Mouse (Mus musculus): ENCODE measurements around the gene Nenf.

Nenf gene

DNA sequence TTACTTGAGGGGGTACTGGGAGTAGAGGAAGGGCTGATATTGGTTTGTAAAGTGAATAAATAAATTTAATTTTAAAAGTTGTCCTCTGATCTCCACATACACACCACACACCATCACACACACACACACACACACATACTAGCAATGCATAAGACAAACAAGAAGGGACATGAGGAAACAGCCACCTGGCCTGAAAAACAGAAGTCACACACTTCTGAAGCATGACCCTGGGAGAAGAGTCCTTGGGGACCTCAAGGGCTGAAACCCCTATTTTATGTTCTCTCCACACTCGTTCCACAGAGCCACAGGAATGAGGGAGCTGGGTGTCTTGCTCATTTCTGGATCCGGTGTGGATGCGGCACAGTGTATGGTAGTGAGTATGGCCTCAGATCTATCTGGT is 5.4 kb upstream of the Nenf start:
- DNase-seq (ENCODE audit: low spot score in 2 of 2), result no peak

DNA sequence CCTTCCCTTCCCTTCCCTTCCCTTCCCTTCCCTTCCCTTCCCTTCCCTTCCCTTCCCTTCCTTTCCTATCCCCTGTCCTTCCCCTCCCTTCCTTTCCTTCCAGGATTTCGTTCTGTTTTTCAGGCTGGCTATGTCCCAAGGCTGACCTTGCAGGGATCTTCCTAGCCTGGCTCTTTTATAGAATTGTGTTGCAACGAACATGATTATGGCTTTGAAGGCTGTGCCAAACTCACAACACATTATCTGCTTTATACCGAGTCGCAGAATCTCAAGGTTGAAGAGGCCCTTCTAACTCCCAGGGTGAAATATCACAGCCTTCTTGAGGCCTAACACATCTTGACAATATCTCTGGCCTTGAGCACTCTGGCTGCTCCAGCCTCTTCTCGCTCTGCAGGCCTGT is 692 bp upstream of the Nenf start:
- DNase-seq (ENCODE audit: low spot score in 2 of 2), result peak in 1 of 2 experiments; percentile 23

DNA sequence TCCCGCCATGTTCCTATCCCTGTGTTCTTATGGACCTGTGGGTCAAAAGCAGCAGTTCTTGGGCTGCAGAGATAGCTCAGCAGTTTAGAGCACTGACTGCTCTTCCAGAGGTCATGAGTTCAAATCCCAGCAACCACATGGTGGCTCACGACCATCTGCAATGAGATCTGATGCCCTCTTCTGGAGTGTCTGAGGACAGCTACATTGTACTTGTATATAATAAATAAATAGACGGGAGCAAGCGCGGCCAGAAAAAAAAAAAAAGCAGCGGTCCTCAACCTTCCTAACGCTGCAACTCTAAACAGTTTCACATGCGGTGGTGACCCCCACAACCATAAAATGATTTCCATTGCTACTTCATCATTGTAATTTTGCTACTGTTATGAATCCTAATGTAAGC is 1.2 kb downstream of the Nenf start:
- DNase-seq (ENCODE audit: low spot score in 2 of 2), result no peak

DNA sequence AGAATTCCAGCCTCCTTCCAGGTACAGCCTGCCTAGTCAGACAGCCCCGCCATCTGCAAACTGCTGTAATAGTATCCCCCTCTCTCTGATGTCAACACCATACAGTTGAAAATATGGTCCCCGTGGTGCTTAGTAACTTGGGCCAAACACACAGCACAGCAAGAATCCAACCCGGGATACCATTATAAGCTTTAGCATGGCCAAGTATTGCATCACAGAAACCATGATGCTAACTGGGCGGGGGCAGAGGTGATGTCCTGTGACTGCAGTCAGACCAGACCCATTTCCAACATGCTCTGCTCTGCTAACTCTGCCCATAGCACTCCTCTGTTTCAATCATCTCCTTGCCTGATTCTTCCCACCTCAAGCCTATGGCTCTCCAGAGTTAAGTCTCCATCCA is 4.1 kb downstream of the Nenf start:
- no peak for DNase-seq (ENCODE audit: low spot score in 2 of 2)

DNA sequence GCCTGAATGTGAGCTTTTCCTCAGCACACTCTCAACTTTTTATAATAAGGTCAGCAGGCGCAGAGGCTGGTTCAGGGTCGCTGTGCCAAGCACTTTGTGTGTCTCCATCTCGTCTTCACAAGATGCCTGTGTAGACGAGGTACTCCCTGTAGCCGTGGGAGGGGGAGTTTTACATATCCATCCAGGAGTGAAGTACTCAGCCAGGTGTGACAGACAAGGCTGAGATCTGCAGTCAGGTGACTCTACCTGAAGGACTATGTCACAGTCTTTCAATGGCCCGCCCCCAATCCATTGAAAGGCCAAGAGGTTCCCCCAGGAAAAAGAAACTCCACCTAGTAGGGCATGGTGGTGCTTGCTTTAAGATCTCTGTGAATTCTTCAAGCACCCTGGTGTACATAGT is 4.8 kb downstream of the Nenf start:
- no peak for DNase-seq (ENCODE audit: low spot score in 2 of 2)

DNA sequence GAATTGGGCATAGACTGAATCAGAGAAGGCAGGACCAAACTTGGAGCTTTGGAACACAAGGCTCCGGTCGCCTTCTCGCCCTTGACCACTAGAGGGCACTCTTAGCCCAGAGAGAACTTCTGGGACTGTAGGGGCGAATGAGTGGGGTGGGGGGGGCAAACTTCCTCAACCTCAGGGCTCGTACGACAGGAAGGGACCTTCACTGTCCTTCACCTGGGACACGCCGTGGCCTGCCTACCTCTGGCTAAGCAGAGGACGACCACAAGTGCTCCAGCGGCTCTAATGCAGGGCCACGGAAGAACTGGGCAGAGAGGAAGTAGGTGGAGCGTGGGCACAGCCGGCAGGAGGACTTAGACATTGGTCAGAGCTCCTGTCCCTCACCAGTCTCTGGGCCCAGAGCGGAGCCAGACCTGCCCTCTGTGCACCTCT is 5.5 kb downstream of the Nenf start:
- DNase-seq (ENCODE audit: low spot score in 2 of 2), result peak; percentile 85 to 87

DNA sequence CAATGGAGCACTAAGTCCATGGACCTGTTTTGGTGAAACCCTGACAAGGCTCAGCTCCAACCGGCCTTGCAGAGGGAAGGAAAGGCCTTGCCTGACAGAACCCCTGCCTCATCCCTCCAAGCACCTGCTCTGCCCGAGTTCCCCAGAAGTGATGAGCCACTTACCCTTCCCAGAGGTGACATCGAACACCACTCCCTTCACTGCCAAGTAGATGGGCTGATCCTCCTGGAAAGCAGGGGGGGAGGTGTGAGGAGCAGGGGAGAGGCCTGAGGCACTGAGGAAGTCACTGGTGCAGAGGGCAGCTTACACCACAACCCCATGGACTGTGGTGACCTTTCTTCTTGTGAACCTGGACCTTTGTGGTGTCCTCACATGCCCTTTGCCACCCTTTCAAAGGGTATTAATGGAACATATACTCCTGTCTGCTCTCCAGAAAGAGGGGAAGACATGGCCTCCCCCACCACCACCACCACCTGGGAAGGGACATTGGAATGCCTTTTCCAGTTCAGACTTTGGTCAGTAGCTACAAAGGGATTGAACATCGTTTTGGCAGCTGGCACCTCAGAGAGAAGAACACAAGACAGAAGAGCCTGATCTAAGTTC is 6.6 kb downstream of the Nenf start:
- no peak for DNase-seq (ENCODE audit: low spot score in 2 of 2)

DNA sequence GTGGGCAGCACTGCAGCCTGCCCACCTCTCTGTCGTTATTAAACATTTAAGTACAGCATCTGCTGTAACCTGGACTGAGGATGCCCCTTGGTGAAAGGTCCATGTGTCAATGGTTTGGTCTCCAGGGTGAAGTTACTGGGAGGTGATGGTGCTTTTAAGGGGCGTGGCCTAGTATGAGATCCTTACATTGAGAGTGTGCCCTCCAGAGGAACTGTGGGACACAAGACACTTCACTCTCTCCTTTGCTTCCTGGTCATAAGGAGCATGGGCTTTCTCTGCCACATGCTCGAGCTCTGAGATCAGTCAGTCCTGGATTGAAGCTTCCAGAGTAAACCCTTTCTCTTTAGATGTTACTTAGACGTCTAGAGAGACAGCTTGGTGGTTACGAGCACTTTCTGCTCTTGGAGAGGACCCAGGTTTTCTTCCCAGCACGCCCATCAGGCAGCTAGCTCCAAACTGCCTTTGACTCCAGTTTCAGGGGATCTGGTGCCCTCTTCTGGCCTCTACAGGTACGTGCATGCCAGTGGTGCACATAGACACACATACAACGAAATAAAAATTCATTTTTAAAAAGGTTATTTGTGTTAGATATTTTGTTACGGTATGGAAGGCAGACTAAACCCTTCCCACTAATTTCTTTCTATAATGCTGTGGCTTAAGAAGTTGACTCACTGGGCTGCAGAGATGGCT is 10.1 kb downstream of the Nenf start:
- DNase-seq (ENCODE audit: low spot score in 2 of 2), result no peak

DNA sequence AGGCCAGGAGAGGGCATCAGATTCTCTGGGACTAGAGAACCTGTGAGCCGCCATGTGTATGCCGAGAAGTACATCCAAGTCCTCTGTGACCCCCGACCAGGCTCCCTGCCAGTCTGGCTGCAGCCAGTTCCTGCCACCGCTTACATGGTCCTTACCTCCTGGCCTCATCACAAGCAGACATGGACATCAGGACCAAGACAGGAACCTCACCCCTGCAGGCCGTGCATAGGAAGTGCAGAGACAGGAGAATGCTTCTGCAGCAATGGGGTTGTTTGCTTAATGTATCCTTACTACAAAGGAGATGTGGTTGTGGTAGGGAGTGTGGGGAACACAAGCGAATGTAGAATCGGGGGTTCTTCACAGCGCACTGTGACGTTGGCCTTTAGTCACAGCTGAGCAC is 11.7 kb downstream of the Nenf start:
- no peak for DNase-seq (ENCODE audit: low spot score in 2 of 2)

DNA sequence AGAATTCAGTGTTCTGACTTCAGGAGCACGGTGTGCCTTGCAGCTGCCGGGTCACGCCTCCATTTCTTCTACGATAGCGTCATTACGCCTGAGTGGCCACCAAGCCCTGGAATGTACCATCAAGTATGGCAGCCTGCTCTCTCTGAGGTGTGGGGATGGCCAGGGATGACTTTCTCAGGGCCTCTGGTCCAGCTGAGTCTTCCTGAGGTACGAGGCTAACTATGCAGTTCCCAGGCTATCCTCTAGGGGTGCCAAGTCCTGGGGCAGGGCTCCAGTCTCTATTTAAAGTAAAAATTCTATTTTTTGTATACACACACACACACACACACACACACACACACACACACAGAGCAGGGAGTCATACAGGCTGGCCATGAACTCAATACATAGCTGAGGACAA is 12.4 kb downstream of the Nenf start:
- DNase-seq (ENCODE audit: low spot score in 2 of 2), result no peak

DNA sequence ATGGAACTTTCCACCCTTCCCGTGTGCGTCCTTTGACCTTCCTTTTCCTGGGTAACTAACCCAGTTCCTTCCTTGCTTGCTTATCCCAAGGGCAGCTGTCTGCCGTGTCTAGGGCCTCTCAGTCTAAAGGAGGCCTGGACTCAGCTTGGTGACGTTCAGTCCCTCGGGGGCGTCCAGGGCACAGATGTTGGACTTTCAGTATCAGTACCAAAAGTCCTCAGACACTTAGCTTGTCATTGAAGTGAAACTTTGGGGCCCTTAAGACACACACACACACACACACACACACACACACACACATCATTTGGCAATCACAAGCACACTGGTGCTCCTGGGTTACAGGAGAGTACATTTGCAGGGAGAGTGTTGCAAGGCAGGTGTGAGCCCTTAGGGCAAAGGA is 13.8 kb downstream of the Nenf start:
- no peak for DNase-seq (ENCODE audit: low spot score in 2 of 2)

DNA sequence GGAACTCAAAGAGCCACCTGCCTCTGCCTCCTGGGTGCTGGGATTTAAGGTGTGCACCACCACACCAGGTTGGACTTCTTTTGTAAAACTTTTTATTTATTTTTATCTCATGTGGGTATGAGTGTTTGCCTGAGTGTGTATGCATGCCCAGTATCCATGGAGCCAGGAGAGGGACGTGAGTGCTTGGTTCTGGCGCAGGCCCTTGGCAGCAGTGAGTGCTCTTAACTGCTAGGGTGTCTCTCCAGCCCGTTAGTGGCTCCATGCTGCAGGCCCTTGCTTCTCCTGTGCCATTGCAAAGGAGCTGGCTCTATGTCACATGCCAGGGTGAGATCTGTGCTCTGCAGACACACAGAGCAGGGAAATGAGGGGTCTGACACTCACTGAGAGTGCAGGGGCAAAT is 14.3 kb downstream of the Nenf start:
- no peak for DNase-seq (ENCODE audit: low spot score in 2 of 2)

DNA sequence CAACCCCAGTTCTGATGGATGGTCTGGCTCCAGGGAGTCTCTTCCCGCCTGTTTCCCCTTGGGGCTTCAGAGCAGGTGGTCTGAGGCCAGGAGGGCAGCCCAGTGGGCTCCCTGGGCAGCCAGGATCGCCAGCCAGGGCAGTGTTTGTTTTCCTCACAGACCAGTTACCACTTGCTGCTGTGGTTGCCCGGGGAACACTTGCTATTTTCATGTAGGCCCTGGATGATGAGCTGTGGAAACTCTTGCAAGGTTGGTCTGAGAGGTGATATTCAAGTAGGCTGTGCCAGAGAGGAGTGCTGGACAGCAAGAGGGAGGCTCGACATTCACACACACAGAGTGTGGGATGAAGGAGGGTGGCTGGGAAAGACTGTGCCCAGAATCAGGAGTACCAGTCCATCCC is 16.1 kb downstream of the Nenf start:
- DNase-seq (ENCODE audit: low spot score in 2 of 2), result peak in 1 of 2 experiments; percentile 57

DNA sequence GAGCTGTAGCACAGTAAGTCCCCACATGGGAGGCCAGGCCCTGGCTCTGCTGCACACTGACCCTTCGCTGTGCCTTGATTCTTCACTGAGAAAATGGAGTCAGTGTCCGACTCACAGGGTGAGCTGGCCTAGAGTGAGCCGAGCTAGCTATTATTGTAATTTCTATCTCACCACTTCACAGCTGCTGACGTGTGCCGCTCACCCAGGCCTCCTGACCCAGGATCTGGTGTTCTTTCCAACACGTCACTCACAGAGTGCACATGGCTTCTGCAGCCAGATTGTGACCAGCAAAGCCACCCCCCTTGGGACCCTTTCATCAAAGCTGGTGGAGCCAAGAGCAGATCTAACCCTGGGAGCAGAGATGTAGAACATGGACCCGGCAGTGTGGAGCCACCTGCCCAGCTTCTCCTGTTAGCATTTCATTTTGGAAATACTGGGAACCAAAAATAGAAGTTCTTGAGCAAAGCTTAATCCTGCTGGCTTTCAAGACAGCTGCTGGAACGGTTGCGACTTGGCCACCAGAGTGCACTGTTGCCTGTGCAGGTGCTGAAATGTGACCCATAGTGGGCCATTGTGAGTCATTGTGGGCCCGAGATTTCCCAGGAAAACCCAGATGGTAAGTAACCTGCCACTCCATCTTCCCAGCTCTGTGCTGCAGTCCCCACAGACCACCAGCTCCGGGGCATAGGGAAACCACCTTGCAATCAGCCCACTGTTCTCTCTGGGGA is 18.6 kb downstream of the Nenf start:
- DNase-seq (ENCODE audit: low spot score in 2 of 2), result peak; percentile 58 to 72

DNA sequence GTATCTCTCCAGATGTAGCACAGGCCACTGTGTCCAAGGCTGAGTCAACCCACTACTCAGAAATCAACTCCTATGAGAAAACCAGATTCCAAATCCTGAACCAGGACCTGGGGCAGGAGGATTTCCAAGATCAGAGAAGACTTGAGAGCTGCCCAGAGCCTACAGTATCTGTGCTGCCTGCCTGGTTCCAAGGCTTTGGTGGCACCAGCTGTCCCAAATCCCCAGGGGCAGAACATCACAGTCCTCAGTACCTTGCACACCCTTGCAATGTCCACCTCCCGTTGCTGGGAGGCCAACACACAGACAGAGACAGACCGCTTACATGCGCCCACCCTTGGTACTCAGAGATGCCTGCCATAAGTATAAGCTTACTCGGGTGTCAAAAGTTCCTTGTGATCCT is 19.7 kb downstream of the Nenf start:
- no peak for DNase-seq (ENCODE audit: low spot score in 2 of 2)

DNA sequence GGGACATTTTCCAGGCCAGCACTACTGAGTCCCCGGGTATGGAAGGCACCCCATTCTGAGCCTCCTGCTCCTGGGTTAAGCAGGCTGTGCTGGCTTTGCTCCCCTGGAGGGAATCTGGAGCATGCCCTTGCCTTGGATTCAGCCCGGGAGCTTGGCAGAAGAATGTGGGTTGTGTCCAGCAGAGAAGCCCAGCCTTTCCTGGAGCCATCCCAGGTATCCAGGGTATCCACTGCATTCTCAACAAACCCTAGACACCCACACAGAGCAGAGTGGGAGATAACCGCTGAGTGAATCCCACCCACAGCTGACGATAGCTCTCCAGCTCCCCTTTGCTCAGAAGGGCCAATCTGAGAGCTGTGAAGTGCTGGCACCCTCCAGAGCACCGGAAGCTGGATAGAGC is 21.5 kb downstream of the Nenf start:
- DNase-seq (ENCODE audit: low spot score in 2 of 2), result peak; percentile 65 to 76

DNA sequence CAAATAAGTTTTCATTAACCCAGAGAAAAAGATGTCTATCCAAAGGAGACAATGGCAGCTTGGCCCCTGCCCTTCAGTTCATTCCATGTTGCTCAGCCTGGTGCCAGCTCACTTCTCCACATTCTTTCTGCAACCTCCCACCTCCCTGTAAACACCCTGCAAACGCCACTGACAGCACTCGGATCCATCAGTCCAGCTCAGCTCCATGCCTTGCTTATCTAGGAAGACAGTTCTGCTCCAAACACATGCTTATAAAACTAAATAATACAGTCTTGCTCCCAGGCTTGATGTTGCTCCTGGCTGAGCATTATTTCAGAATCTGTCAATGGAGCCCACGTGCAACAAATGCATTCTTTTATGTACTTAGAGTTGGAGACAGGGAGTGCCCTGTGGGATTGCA is 22.2 kb downstream of the Nenf start:
- no peak for DNase-seq (ENCODE audit: low spot score in 2 of 2)

DNA sequence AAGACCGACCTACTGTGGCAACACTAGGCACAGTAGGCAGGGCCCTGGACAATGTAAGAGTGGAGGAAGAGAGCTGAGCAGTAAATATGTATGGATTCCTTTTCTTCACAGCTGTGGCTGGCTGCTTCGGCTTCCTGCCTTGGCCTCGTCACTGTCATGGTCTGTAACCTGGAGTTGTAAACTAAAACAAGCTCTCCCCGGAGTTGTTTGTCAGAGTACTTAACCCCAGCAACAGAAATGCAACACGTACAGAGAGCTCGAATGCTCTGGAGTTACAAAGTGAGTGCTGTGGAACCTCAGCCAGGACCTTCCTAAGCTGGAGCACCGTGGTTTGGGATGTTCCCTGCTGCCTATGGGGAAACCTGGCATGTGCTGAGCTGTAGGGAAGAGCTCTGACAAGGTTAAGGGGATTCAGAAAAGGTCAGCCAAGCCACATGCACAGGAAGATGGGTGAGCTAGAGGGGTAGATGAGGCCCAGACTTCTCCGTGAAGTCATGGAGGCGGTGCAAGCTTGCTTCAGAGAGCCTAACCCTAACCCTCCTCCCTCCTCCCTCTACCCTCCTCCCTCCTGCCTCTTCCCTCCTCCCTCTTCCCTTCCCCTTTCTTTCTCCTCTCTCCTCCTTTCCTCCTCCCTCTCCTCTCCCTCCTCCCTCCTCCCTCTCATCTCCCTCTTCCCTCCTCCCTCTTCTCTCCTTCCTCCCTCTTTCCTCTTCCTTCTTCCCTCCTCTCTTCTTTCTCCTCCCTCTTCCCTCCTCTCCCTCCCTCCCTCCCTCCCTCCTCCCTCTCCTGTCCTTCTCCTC is 23.8 kb downstream of the Nenf start:
- no peak for DNase-seq (ENCODE audit: low spot score in 2 of 2)

DNA sequence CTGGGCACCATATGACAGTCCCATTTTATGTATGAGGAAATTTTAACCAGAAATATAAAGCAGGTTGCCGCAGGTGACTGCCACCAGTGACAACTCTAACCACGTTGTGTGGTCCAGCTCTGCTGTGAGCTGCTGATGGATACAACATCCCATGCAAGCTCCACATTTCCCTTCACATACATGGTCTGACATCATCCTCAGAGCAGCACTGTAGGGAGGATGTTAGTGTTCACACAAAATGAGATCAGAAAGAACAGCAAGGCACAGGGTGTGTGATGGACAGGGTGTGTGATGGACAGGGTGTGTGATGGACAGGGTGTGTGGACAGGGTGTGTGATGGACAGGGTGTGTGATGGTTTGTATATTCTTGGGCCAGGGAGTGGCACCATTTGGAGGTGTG is 24.9 kb downstream of the Nenf start:
- no peak for DNase-seq (ENCODE audit: low spot score in 2 of 2)

DNA sequence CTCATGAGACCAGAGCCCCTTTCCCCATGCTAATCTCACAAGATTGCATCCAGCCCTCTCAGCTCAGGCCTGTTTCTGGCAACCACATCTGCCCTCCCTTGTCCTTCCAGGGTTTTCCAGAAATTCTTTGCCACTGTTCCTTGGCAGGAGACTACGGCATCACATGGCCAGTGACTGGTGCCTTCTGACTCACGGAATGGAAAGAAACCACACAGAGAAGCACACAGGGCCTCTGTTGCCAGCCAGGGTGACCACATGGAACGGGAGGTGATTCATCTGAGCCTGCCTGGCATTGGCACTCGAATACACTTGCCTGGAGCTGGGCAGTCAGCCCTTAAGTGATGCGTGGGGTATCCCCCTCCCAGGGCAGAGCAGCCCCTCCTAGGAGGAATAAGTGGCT is 25.6 kb downstream of the Nenf start:
- peak; percentile 76 to 82 for DNase-seq (ENCODE audit: low spot score in 2 of 2)

DNA sequence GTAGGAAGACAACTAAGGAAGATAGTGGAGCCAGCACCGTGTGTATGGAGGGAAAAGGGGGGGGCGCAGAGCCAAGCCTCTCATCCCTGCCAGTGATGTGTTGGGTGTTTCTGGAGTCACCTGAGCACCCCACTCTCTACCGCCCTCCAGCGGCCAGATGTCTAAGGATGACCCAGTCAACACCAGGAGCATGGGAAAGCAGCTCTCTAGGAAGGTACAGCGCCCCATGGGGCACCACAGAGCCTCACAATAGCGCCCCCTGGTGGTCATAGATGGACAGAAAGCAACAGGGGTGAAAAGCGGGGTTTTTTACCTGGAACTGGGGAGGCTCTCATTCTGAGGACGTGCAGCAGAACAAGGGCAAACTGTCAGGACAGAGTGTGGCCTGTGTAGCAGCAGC is 29.2 kb downstream of the Nenf start:
- peak in 1 of 2 experiments; percentile 27 for DNase-seq (ENCODE audit: low spot score in 2 of 2)

DNA sequence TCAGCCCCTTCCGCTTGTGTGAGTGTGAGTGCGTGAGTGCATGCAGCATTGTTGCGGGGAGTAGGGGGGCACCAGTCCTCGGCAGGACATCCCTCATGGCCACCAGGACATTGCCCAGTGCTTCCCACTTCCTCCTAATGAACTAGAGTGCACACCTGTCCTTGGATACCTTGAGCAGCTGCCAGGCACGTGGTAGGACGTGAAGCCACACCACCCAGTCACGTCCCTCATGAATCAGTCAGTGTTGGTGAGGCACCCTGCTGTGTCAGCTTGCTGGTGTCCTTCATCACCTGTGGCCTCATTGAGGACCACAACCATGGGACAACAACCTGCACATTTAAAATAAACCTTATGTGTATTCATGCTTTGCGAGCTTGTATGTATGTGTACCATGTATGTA is 33.5 kb downstream of the Nenf start:
- DNase-seq (ENCODE audit: low spot score in 2 of 2), result no peak
